Mouse (Mus musculus) kidney, postnatal 10 days (tissue): ENCODE data around the gene Gm11213.

ENCODE experiments used
- DNase-seq: peaks from one replicate; pipeline ENCODE4 v3.0.0; 2021; ENCODE audit warnings: mixed read lengths

Gene Gm11213

DNA sequence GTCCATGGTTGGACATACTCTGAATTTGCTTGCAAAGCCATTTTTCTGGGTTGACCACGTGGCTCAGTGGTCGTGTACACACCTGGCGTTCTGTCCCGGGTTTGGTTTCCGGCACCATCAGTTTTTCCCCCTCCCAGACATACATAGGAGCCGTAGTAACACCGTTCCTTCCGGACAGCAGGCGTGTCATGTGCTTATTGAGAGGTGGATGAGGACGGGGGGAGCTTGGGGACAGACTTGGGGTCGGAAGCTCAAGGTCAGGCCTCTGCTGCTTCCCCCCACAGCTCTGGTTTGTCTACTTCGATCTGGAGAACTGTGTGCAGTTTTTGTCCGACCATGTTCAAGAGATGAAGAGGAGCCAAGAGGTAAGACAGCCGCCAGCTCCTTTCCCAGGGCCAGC lies 25.4 kb downstream of the Gm11213 start:
- no peak for DNase-seq

DNA sequence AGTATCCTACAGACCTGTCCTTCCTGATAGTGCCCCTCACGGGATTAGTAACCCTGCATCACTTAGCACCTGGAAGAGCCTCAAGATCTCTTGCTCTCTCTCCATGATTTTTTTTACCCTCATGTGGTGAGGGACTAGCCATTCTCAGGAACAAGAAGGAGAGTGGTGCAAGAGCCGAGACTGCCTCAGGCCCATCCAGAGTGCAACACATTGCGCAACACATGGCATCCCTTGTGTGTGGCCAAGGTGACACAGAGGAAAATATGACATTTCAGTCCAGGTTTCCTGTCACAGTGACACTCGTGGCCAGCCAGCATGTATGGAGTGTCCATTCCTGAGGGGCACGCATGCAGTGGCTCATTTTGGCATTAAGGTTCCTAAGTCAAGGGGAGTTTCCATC lies 32.4 kb downstream of the Gm11213 start:
- no peak for DNase-seq

DNA sequence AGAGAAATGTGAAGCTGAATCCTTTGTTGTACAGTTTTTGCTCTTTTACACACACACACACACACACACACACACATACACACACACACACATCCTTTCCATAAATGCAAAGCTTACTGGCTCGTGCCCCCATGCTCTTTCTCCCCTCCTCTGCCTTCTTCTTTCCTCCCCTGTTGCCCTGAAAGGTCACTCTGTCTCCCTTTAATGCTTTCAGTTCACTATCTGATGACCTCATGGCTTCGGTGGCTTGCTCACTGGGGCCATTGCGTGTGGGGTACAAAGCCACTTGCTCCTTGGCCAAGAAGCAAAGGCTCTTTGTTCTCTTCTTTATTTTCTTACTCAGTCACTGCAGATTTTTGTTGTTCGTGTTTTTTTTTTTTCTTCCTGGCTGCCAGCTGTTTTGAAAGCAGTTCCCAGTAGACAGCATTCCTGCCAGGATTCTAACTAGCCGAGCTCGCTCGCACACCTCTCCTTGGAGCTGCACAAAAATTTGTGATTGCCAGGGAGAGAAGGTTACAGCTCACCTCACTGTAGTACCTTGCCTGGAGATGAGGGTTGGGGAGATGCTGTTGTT lies 34.8 kb downstream of the Gm11213 start:
- DNase-seq: no peak

DNA sequence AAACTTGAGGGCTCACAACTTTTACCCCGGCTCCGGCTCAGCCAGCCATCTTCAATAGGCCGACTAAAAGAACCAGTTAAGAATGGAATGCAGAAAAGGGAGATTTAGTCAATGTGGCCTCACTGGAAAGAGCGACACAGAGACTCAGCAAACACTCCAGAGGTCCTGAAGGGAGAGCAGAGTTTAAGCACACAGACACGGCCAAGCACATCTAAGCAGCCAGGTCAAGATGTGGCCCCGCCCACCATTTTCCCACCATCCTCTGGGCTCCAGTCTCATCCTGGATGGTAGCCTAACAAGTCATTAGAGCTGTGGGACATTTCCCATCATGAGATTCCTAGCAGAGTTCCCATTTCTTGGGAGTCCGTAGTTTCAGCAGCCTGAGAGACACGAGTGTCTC lies 35.7 kb downstream of the Gm11213 start:
- DNase-seq: no peak

DNA sequence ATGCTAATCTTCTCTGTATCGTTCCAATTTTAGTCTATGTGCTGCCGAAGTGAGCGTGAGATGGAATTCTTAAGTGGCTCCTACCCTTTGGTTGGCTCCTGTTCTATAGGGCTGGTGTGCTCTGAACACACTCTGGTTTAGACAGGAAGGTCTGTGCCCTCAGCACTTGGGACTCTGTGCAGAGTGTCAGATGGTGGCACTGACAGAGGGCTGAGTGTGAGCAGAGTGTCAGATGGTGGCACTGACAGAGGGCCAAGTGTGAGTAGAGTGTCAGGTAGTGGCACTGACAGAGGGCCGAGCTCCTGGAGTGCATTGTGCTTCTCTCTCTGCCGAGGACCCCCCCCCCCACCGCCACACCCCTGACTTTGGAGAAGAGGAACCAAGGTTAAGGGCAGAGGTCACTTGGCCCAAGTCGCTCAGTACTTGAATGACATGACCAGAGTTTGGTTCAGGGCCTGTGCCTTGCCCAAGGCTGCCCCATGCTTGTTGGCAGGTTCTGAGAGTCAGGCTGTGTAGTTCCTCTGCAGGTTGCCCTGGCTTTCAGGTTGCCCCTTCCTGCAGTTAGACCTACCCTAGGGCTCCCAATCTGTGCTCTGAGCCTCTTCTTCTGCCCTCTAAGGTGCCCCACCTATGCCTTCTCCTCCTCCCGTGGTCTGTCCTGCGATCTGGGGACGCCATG lies 37.2 kb downstream of the Gm11213 start:
- DNase-seq: no peak

DNA sequence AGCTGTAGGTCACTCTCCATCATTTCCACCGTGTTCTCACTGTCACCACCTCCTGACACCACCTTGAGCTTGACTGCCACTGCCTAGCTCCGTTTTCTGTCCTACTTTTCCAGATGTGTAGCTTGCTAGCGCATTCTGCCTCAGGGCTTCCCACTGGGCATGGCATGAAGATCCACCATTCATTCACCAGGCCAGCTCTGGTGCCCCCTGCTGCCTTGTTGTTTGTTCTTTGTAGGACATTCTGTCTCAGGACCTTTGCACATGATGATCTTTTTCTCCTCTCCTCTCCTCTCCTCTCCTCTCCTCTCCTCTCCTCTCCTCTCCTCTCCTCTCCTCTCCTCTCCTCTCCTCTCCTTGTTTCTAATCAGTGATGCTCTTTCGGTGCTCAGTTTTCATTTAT lies 42.3 kb downstream of the Gm11213 start:
- no peak for DNase-seq

DNA sequence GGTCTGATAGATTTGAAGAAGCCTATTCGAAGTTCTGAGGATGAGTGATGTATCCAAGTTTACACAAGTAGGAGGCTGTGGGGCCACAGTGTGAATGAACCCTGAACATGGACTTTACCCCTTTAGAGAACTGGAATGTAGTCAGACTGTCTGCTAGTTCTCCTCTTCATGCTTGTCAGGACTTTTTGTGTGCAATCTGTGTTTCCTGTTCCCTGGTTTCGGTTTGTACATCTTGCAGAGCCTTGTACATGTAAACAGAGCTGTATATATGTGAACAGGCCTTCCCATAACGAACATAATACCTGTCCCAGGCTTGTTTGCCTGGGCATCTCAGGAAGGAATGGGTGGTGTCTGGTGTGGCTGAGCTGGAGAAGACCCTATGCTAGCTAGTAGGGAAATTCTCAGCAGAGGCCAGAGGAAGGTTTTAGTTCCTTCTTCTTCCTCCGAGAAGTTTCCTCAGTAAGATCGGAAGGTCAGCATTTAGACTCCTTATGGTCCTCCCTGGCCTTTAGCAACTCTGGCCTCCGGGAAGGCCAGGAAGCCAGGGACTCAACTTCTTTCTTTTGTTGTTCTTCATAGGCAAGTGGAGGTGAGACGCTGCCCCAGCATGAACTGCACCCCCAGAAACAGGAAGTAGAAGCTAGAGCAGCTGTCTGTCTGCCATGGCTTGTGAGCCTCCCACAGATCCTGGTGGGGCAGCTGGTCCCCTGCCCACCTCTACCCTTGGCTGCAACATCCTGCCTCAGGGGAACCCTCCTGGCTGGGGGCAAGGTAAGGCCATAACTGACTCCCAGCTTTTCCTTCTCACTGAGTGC lies 43.0 kb downstream of the Gm11213 start:
- no peak for DNase-seq

DNA sequence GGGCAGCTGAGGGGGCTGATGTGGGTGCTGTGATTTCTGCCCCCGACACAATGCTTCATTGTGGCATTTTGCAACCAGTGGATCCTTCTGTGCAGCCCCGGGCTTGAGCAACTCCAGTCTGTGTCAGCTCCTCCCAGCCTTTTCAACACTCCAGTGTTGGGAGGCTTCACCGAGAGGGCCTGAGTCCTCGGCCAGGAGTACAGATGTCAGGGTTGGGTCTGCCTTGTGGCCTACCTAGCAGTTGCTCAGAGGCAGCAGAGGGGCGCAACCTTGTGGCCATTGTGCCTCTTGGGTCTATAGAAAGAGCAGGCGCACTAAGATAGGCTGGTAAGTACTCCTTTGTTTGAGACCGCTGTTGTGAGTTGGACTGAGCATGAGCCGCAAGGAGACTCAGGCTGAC lies 45.0 kb downstream of the Gm11213 start:
- DNase-seq: peak; percentile 24

DNA sequence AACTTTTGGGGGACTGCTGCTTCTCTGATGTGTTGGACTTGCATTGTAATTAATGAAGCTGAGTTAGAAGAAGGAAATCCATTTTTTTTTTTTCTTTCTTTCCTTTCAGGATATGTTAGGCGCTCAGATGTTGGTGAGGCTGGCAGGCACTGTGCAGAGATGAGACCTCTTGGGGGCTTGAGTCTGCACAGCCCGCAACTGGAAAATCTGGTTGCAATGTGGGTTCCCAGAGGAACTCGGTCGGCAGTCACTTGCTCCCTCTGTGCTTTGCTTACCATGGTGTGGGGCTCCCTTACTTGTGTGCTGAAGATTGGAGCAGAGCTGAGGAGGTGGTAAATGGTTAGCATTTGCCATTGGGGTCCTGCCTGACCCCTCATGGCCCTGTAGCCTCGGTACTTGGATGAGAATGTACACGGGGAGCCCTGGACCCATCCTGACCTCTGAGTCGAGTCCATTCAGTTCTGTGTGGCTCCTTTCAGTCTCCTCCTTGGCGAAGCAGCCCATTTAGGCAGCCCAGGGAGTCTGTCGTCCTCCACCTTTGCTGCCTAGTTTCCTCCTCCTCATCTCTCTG lies 45.8 kb downstream of the Gm11213 start:
- peak; percentile 23 for DNase-seq

DNA sequence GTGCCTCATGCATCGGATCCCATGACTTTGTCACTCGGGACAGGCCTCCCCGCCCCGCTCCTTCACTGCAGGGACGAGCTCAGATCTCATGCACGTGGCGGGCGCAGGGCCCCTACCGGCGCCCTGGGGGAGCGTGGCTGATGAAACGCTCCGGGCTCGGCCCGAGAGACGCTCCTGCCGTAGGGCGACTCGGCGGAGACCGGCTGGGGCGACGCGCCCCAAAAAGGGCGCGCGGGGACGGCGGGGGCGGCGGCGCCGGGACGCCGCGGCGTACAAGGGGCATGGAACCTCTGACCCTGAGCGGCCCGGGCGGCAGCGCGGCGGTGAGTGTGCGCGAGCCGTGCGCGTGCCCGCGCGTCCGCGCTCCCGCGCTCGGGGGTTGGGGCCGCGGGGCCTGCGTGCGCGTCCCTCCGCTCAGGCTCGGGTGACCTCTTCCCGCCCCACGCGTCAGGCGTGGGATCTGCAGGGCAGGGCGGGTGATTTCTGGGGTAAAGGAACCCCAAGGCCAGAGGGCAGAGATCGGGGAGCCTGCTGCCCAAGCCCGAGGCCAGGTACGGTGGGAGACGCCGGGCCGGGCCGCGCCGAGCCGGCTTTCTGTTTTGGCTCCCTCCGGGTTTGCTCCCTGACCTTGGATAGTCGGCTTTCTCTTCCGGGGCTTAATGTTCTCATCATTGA lies 46.5 kb downstream of the Gm11213 start, which contains the start of gene Tmem268:
Gene Tmem268 (plus strand): TSS at position 375 of the 675 bp plus-strand sequence.
- DNase-seq: peak; percentile 83

DNA sequence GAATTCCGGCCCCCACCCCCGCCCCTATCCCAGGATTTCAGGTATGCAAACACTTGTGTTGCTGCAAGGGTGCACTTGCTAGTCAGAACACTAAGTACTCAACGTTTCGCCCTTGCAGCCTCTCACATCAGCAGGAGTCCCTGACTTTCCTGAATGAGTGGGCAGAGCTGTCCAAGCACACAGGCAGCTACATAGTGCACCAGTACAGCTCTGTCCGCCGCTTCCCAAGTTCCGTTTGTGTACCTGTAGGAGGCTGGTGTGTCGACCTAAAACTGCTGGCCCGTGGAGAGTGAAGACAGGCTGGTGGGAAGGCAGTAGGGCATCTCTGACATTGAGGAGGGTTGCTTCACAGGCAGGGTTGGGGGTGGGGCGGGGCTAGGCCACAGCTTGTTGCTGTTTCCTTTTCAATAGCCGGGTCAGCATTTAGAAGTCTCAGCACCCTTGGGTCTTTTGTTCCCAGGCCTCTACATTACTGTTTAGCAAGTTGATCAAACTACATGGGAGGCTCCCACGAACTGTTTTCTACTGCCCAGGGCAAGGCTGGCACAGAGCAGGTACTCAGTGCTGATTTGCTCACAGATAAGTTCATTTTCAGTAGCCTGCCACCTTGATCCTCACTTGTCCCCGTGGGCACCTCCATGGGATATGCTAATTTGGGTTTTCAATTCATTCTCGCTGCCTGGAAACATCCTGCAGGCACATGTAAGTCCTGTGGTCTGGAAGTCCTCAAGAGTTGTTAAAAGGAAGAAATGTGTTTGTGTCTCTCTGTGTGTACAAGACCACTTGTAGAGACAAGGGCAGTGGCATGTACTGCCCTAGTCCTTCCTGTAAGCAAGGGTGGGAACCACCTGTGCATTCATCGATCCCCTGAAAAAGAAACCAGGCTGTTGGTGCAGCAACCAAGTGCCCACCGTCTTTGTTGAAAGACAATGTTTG lies 47.7 kb downstream of the Gm11213 start:
- peak; percentile 57 for DNase-seq

DNA sequence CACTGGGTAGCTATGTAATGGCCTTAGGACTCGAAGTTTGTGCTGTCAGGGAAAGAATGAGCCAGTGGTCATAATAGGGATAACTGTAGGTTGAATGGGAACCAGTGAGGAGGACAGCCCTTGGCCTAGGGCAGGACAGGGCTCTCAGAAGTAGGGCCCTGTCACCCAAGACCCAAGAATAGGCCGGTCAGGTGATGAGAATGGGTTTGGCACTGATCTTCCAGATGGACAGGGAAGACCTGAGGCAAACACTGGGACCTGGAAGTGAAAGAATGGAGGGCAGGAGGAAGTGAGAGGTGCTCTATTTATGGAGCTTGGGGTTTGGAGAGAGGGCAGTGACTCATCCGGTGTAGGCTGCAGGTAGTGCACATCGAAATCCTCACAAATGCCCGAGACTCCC lies 48.4 kb downstream of the Gm11213 start:
- DNase-seq: no peak

DNA sequence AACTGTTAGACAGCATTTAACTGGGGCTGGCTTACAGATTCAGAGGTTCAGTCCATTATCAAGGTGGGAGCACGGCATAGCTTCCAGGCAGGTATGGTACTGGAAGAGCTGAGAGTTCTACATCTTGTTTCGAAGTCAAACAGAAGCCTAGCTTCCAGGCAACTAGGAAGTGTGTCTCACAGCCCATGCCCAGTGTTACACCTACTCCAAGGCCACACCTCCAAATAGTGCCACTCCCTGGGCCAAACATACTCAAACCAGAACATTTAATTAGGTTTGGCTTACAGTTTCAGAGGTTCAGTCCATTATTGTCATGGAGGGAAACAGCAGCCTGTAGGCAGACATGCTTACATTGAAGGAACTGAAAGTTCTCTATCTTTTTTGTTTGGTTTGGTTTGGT lies 50.0 kb downstream of the Gm11213 start:
- no peak for DNase-seq

DNA sequence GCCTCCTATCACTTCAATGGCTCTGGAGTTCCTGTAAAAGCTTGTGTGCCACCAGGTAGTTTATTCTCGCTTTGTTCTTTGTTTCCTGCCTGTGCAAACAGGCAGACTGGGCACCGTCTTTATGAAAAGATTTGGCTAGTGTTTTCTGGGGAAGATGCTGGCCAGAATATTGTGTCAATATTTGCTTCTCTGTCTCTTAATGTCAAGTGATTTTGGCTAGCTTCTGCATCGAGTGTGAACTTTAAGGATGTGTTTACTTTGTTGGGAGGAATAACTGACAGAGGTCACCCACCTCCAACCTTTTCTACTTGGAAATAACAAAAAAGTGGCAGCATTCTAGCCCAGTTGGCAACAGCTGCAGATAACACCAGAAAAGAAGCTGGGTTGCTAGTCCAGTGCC lies 50.4 kb downstream of the Gm11213 start:
- no peak for DNase-seq

DNA sequence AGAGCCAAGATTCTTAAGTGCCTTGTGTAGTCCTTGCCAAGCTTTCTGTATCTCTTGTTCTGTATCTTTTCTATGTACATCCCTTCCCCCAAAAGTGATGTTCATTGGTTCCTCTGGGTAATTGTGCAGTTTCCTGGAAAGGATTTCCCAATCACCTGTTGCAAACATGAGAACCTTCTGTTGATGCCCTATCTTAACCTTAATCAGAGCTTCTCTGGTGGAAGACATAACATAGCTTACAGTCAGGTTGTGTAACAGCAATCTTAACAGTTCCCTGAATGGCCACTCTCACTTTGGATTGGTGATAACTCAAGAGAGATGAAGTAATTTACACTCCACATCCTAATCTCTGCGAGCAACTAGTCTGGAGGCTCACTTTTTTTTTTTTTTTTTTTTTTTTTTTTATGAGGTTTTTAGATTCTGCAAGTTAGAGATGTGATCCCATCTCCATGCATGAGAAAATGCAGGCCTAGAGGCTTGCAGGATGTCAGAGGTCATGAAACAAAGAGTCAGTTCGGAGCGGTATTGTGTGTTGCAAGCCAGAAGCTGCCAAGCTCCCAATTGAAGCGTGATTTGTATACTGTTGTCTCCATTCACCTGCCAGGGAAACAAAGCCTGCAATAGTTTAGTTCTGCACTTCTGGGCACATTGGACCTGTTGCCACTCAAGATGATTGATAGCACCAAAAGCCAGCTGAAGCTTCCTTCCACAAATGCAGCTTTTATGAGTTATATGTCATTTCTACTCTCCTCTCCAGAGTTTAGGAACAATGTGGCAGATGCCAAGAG lies 51.1 kb downstream of the Gm11213 start:
- DNase-seq: no peak

DNA sequence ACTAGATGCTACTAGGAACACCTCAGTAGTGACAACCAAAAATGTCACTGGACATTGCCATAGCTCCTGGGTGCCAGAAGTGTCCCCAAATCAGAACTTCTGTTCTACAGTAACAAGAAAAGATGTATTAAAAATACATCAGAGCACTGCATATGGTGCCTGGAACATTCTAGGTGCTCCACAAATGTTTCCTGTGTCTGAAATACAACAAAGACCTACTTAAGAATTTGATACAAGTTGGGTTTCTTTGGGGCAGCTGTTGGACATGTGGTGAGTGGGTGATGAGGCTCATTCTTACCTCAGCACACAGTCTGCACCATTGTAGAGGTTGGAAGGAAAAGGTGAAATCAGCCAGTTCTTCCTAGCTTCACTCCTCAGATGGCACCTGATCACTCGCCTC lies 52.2 kb downstream of the Gm11213 start:
- no peak for DNase-seq

DNA sequence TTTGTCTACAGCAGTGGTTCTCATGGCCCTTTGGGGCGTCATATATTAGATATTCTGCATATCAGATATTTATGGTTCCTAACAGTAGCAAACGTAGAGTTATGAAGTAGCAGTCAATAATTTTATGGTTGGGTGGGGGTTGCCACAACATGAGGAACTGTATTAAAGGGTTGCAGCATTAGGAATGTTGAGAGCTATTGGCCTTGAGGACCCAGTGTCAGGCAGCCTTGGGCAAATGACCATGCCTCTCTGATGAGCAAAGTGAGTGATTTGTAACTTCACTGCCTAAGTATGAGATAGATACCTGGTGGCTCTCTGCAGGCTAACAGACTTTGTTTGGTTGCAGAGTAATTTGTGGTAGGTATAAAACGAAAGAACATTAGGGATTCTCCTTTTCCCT lies 54.2 kb downstream of the Gm11213 start:
- no peak for DNase-seq

DNA sequence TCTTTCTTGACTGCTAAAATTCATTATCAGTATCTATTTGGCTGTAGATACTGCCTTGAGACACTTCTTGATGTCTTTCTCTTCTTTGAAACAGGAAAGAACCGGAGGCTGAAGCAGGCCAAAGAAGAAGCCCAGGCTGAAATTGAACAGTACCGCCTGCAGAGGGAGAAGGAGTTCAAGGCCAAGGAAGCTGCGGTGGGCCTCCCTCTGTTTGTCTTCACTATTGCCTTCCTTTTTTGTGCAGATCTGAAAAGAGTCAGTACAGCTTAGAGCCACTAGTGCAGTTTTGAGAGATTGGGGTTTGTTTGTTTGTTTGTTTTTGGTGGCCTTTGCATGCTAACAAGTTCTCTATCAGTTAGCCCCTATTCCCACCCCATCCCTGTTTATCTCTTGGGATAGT lies 56.6 kb downstream of the Gm11213 start:
- DNase-seq: no peak

DNA sequence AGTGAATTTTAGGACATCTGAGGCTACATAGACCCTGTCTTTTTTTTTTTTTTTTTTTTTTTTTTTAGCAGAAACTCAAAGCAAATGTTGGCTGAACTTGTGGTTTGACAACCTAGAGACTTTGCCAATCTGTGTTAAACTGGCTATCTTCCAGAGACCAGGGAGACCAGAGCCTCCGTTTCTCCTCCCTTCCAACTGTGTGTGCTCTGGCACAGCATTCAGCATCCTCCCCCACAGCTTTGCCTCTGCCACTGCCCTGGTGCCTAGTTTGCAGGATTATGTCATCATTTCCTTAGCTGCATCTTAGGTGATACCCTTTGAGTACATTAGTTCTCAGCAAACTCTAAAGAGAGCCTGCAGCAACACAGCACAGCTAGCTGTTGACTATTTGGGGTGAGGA lies 57.3 kb downstream of the Gm11213 start:
- DNase-seq: no peak
